ENCODE assay signal across 7 mouse cellular contexts in genomic region chr2:168230026-168230728, GRCm38 (mm10). TPM values are rescaled to one million over a fixed set of nuclear protein-coding genes. Genes with fewer than 3 reads are reported as not detected.
A peak's percentile ranks its signal among the peaks of the same experiment; 100 is the strongest.
DNase-seq lines count a peak whose midpoint lies in the region; ATAC-seq and TF ChIP-seq lines count a peak whose summit lies in the region.

TSS of gene Gm20716 (minus strand) at chr2:168230364.
TSS of gene Dpm1 (minus strand) at chr2:168230591.
TSS of gene Mocs3 (plus strand) at chr2:168230622.

- H3K4me1 ChIP-seq in intestine, postnatal 0 days (replicated peaks; ENCODE audit: control insufficient read depth, insufficient read depth, low read length): peaks cover 20% of the 10 kb centered on the region; the same call in 1 of the 2 replicates
- peaks cover 33% of the 10 kb centered on the region for H3K4me1 ChIP-seq in limb, embryonic 10.5 days
- H3K4me1 ChIP-seq in midbrain, embryonic 13.5 days (replicated peaks): peaks cover 49% of the 10 kb centered on the region

- peak within 1 kb of the TSS; percentile 93 for H3K9ac ChIP-seq in intestine, postnatal 0 days (ENCODE audit: low read depth, low read length)
- peak within 1 kb of the TSS; percentile 97 for H3K9ac ChIP-seq in midbrain, embryonic 13.5 days (replicated peaks)

- peak within 1 kb of the TSS; percentile 98 for H3K4me3 ChIP-seq in intestine, postnatal 0 days (ENCODE audit: low read depth, low read length)
- H3K4me3 ChIP-seq in limb, embryonic 10.5 days: peak within 1 kb of the TSS; percentile 100
- peak within 1 kb of the TSS; percentile 100 for H3K4me3 ChIP-seq in midbrain, embryonic 13.5 days (replicated peaks)

- peak within 1 kb of the TSS; percentile 80 for H3K27ac ChIP-seq in intestine, postnatal 0 days (ENCODE audit: low read depth, low read length)
- peak within 1 kb of the TSS; percentile 97 for H3K27ac ChIP-seq in limb, embryonic 10.5 days
- peak within 1 kb of the TSS; percentile 90 for H3K27ac ChIP-seq in midbrain, embryonic 13.5 days

- ATAC-seq in intestine, postnatal 0 days: peak; percentile 80
- peak; percentile 89 for ATAC-seq in midbrain, embryonic 13.5 days

- no peaks in the 10 kb centered on the region for H3K27me3 ChIP-seq in intestine, postnatal 0 days (replicated peaks; ENCODE audit: control insufficient read depth, insufficient read depth, low read length)
- H3K27me3 ChIP-seq in limb, embryonic 10.5 days (ENCODE audit: low read depth, poor library complexity, severe bottlenecking): no peaks in the 10 kb centered on the region
- H3K27me3 ChIP-seq in midbrain, embryonic 13.5 days: no peaks in the 10 kb centered on the region

- DNase-seq in adrenal gland, adult 8-10 months: peak; percentile 77
- DNase-seq in embryo, embryonic 9.5 days (ENCODE audit: extremely low spot score): peak; percentile 86
- DNase-seq in gonadal fat pad, adult 2 months (ENCODE audit: low read depth): no peak
- DNase-seq in limb, embryonic 10.5 days (ENCODE audit: low spot score): peak; percentile 94
- DNase-seq in spleen, adult 12 weeks (ENCODE audit: low spot score): peak; percentile 88

- TF ChIP-seq CTCF in intestine, postnatal 0 days (IDR thresholded peaks at IDR 0.05; ENCODE audit: low read depth): no peak

- no peaks in the 10 kb centered on the region for H3K9me3 ChIP-seq in intestine, postnatal 0 days (ENCODE audit: control insufficient read depth)
- no peaks in the 10 kb centered on the region for H3K9me3 ChIP-seq in limb, embryonic 10.5 days (replicated peaks)
- H3K9me3 ChIP-seq in midbrain, embryonic 13.5 days: no peaks in the 10 kb centered on the region

- peaks cover 23% of the 10 kb centered on the region for H3K36me3 ChIP-seq in intestine, postnatal 0 days (ENCODE audit: control insufficient read depth, insufficient read depth)
- H3K36me3 ChIP-seq in limb, embryonic 10.5 days: peaks cover 60% of the 10 kb centered on the region
- peaks cover 35% of the 10 kb centered on the region for H3K36me3 ChIP-seq in midbrain, embryonic 13.5 days

- under 1% methylated on average over 73 of the region's 73 CpGs for WGBS in intestine, postnatal 0 days
- WGBS in limb, embryonic 10.5 days: under 1% methylated on average over 73 of the region's 73 CpGs
- WGBS in midbrain, embryonic 13.5 days: under 1% methylated on average over 73 of the region's 73 CpGs

- H3K4me2 ChIP-seq in intestine, postnatal 0 days (replicated peaks; ENCODE audit: low read depth): peak within 1 kb of the TSS; percentile 98
- H3K4me2 ChIP-seq in midbrain, embryonic 13.5 days (replicated peaks): peak within 1 kb of the TSS; percentile 100

RNA-seq across cellular contexts. Expression of gene Gm20716, which starts in this region (rescaled TPM):
- total RNA-seq in adrenal gland, adult 8-10 months (2022): 10 to 100 TPM; 25.8 to 44.4 (median 34.9) TPM
- polyA plus RNA-seq in gonadal fat pad, adult 2 months (2012; rRNA removed): 7.6 and 9.5 TPM in 2 replicates
- 4.8 and 5.2 TPM in 2 replicates for polyA plus RNA-seq in intestine, postnatal 0 days (2015; fragmentation: Nextera tagmentation; extraction: Ambion mirVana)
- 18.4 and 22.2 TPM in 2 replicates for polyA plus RNA-seq in limb, embryonic 10.5 days (2016; fragmentation: Nextera tagmentation; extraction: Ambion mirVana)
- polyA plus RNA-seq in midbrain, embryonic 13.5 days (2015; fragmentation: Nextera tagmentation; extraction: Ambion mirVana): 29.1 and 29.4 TPM in 2 replicates

RNA-seq across cellular contexts. Expression of gene Dpm1, which starts in this region (rescaled TPM):
- 100 to 1,000 TPM; 107 to 133 (median 132) TPM for total RNA-seq in adrenal gland, adult 8-10 months (2022)
- 25.7 and 43.2 TPM in 2 replicates for polyA plus RNA-seq in gonadal fat pad, adult 2 months (2012; rRNA removed)
- polyA plus RNA-seq in intestine, postnatal 0 days (2015; fragmentation: Nextera tagmentation; extraction: Ambion mirVana): 130 and 131 TPM in 2 replicates
- 58.3 and 60.7 TPM in 2 replicates for polyA plus RNA-seq in limb, embryonic 10.5 days (2016; fragmentation: Nextera tagmentation; extraction: Ambion mirVana)
- 68.0 and 71.8 TPM in 2 replicates for polyA plus RNA-seq in midbrain, embryonic 13.5 days (2015; fragmentation: Nextera tagmentation; extraction: Ambion mirVana)

RNA-seq across cellular contexts. Expression of gene Mocs3, which starts in this region (rescaled TPM):
- 10 to 100 TPM; 16.2 to 18.6 (median 17.9) TPM for total RNA-seq in adrenal gland, adult 8-10 months (2022)
- 12.1 and 19.9 TPM in 2 replicates for polyA plus RNA-seq in gonadal fat pad, adult 2 months (2012; rRNA removed)
- 6.6 and 7.3 TPM in 2 replicates for polyA plus RNA-seq in intestine, postnatal 0 days (2015; fragmentation: Nextera tagmentation; extraction: Ambion mirVana)
- 6.3 and 7.4 TPM in 2 replicates for polyA plus RNA-seq in limb, embryonic 10.5 days (2016; fragmentation: Nextera tagmentation; extraction: Ambion mirVana)
- polyA plus RNA-seq in midbrain, embryonic 13.5 days (2015; fragmentation: Nextera tagmentation; extraction: Ambion mirVana): 6.0 and 8.7 TPM in 2 replicates
